Mouse (Mus musculus) R1 (cell line): ENCODE measurements at regions not wholly inside any gene's neighbourhood (a gene's known extent, or its start where the extent isn't known, plus 50 kb on each side); places are given as distances from the start of the nearest gene placed in this dataset.

Source experiments
- DNase-seq: peaks from one replicate; pipeline ENCODE4 v3.0.0-alpha.2; 2018; ENCODE audit warnings: low read depth, low spot score

DNA sequence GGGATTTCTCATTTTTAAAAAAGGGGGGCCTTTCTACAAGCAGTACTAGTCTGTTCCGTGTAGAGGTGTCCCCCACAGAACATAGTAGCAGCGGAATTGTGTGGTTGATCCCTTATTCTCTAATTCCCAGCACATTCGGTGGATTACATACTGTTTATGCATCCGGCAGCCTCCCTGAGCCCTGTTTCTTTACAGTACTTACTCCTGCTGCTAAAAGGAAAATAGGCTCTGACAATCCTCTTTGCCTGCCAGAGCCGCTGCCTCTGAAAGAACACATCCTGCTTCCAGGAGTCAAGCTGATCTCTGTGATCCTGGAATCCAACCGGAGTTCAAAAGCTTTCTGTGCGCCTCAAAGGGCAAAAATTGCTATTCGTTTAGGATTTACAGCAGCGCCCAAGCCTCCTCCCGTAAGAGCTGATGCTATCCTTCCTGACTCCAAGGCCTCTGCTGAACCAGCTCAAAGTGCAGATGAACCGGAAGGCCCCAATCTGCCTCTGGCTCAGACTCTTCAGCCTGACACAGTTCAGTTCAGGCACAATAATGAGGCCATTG, 936.6 kb downstream of the Ndufa4 start:
- DNase-seq = peak; percentile 50

DNA sequence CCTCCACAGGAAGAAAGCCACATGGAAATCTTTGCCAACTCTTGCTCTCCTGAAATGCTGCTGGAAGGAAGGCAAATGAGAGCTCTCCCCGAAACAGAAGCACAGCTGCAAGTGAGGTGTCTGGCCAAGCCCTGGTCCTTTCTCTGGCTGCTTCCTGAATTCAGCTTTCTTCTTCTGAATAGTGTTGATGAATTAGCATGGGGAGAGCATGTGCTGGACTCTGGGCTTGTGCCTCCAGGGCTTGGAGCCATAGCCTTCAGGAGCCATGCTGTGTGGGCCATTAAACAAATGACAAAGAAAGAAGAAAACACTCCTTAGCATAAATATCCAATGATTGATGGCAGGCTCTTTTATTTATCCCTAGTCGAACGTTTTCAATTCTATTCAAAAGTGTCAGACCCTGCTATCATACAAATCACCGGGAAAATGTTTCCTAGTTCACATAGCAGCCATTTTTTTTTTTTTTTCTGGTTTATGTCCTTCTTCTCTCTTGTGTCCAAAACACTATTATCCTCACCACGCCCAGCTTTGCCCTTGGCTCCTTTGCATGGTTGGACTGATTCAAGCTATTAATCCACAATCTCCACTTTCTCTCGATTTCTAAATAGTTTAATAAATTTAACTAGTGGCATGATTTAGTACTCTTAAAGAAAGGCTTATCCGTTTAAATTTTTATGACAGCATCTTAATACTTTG, 937.3 kb downstream of the Ndufa4 start:
- DNase-seq = peak; percentile 81

DNA sequence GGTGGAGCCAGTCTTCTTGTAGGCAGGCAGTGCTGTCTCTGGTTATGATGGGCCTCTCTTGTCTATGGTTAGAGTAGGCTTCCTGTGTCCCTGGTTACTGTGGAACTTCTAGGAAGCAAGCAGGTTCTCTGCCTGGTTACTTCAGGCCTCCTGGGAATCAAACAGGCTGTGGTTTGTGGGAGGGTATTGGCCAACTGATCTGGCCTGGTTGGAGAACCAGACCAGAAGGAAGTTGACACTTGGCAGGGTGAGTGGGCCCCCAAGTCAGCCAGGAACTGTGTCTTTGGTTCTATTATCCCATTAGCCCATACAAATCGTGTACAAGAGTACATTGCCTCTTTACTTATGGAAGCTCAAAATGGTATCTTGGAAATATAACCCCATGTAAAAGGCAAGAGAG, 963.8 kb downstream of the Ndufa4 start:
- DNase-seq = no peak

DNA sequence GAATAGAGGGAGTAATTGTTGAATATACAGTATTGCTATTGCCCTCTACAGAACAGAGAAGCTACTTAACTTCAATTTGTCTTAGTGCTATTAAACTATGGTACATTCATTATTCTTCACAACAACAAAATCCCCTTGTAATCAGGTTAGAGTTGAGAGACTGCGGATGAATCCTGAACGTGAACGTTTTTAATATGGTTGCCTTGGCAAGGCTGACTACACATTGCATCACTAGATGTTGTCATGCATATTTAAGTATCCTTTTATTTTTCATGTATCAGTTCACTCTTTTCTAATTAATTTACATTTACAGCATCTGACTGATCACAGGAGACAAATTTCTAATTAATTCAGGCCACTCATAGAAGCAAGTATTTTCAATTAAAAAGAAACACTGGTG, 965.8 kb downstream of the Ndufa4 start:
- DNase-seq = no peak
